8 mouse cellular contexts compared by ENCODE assay signal in the genomic region with DNA sequence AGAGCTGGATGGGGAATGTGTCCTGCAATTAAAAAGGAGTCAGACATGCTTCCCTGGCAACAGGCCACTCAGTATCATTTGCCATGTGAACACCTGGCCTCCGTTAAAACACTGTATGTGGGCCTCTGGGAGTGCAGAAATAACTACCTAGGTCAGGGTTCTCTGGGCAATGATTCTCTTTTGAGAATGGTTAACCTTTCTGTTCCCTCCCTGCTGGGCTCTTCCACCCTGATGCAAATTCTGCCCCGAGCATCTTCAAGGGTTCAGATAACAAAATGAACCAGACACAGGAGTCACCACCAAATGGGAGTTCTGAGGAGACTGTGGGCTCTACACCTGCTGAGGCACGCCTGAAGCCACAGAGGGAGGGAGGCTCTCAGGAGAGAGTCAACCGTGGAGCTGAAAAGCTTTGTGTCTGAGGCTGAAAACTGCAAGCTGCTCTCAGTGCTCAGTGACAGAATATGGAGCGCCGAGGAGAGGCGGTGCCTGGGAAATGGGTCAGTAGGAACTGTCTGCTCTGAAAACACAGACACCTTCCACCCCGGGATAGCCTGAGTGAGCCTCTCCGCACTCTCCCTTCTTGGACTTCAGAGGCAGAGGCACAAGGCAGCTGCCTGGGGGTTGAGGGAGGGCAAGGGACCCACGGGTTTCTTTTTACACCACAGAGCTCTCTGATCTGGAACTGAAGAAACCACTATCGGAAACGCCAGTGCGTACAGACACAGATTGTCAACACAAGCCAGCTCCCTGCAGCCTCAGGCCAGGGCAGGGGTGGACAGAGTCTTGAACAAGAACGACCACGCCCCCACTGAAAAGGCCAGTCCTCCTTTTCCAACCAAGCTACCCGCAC. TPM values are rescaled to one million over a fixed set of nuclear protein-coding genes. Genes with fewer than 3 reads are reported as not detected.
A peak's percentile ranks its signal among the peaks of the same experiment; 100 is the strongest.
DNase-seq lines count a peak whose midpoint lies in the region; ATAC-seq and TF ChIP-seq lines count a peak whose summit lies in the region.

No protein-coding gene starts in this region.

- POLR2A ChIA-PET in Patski (lab: Charles Lee), result interaction anchor here (0.6 to 1.4 kb wide), 4 partner anchors 10 to 49 kb away, joined by 3 read pairs; no protein-coding TSS in a partner anchor

- in situ Hi-C loops in Patski (cut with MboI; ENCODE audit: low pct_unique_long_range_greater_than_20kb), result no loop called here

- peak; percentile 60 for ATAC-seq in frontal cortex, adult (ENCODE audit: low TSS enrichment)
- ATAC-seq in Patski, result peak; percentile 76

- no peak for DNase-seq in frontal cortex, postnatal 14 days (ENCODE audit: low spot score in 2 of 2)
- DNase-seq in Patski (ENCODE audit: low read depth, low spot score), result no peak
- DNase-seq in kidney, adult 18-20 months, result peak; percentile 43
- DNase-seq in naive thymus-derived CD4-positive, alpha-beta T cell, adult 2 months (ENCODE audit: low read depth), result peak; percentile 62
- no peak for DNase-seq in layer of hippocampus, postnatal 25 days (ENCODE audit: extremely low spot score in 1 of 2, low spot score in 1 of 2)
- no peak for DNase-seq in ovary, postnatal 36 days (ENCODE audit: low spot score)
- DNase-seq in urinary bladder, postnatal 10 days (ENCODE audit: low spot score), result no peak

- CTCF ChIA-PET in Patski (lab: Charles Lee), result interaction anchor here (0.8 to 2.4 kb wide), 4 partner anchors 11 to 49 kb away, joined by 3 to 8 read pairs (median 4); no protein-coding TSS in a partner anchor

- TF ChIP-seq CTCF in Patski (IDR thresholded peaks at IDR 0.05), result no peak

- no peaks in the 10 kb centered on the region for H3K27me3 ChIP-seq in Patski

RNA-seq across cellular contexts. Expression of a gene that starts 12.6 kb away (rescaled TPM):
- 46.2 TPM for polyA plus RNA-seq in Patski (2021)
- 10 to 100 TPM; 46.3 to 47.4 TPM for total RNA-seq in layer of hippocampus, postnatal 25 days (2021)

RNA-seq across cellular contexts. Expression of a gene that starts 40.9 kb away (rescaled TPM):
- 37.9 TPM for polyA plus RNA-seq in Patski (2021)
- total RNA-seq in layer of hippocampus, postnatal 25 days (2021), result 10 to 100 TPM; 33.5 to 34.5 TPM

Comparison
In these comparisons a context has a peak if more than half of its experiments do, and no peak if none do; other contexts are left out.
1. DNase-seq: peak in kidney, adult 18-20 months (single experiment) and naive thymus-derived CD4-positive, alpha-beta T cell, adult 2 months (single experiment); none in frontal cortex, postnatal 14 days (0 of 2), Patski (single experiment), layer of hippocampus, postnatal 25 days (0 of 2), ovary, postnatal 36 days (single experiment) and urinary bladder, postnatal 10 days (single experiment).